Mouse (Mus musculus): ENCODE data around the gene Kctd20. TPM values are rescaled to one million over a fixed set of nuclear protein-coding genes. Genes with fewer than 3 reads are reported as not detected.

The Kctd20 gene
- polyA plus RNA-seq, 1 experiment from 2014 or later = 54.5 TPM

DNA sequence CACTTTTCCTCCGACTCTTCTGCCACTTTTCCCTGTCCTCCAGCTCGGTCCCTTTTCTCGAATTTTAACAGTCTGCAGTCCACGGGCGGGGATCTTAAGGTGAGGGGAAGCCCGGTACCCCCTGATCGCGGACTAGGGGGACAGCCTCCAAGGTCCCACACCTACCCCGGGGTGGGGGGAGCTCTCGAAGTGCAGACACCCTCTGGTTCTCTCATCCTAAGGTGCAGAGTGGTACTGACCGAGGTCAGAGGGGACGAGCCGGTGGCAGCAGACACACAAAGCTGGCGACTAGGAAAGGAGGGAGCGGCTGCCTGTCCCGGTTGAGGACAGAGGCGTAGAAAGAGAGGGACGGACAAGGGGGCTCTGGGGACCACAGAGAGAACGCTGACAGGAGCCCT lies 55.5 kb downstream of the Kctd20 start:
- H3K27me3 ChIP-seq (ENCODE audit: insufficient read depth, low read length) = no peaks in the 10 kb centered on the region
- no peaks in the 10 kb centered on the region for H3K9me3 ChIP-seq (replicated peaks; ENCODE audit: low read length)
- peak overlapping the region; percentile 95 for H3K4me3 ChIP-seq (replicated peaks; ENCODE audit: low read depth, low read length)
- ATAC-seq (replicated peaks; ENCODE audit: low FRiP score, low read depth) (peak; percentile 30; the same call in 1 of the 2 replicates), DNase-seq (ENCODE audit: low spot score) (peak; percentile 21)
- peak overlapping the region; percentile 93 for H3K9ac ChIP-seq (ENCODE audit: low read depth, low read length)
- no peak for TF ChIP-seq CTCF (IDR thresholded peaks at IDR 0.05; ENCODE audit: low read depth)
- no peaks in the 10 kb centered on the region for H3K36me3 ChIP-seq (ENCODE audit: insufficient read depth, low read length)
- no peaks in the 10 kb centered on the region for H3K4me1 ChIP-seq (replicated peaks; ENCODE audit: insufficient read depth, low read length)
- WGBS = under 1% methylated on average over 19 of the region's 19 CpGs
- peak overlapping the region; percentile 92 for H3K4me2 ChIP-seq (ENCODE audit: low read length)
- H3K27ac ChIP-seq = peak overlapping the region; percentile 84

DNA sequence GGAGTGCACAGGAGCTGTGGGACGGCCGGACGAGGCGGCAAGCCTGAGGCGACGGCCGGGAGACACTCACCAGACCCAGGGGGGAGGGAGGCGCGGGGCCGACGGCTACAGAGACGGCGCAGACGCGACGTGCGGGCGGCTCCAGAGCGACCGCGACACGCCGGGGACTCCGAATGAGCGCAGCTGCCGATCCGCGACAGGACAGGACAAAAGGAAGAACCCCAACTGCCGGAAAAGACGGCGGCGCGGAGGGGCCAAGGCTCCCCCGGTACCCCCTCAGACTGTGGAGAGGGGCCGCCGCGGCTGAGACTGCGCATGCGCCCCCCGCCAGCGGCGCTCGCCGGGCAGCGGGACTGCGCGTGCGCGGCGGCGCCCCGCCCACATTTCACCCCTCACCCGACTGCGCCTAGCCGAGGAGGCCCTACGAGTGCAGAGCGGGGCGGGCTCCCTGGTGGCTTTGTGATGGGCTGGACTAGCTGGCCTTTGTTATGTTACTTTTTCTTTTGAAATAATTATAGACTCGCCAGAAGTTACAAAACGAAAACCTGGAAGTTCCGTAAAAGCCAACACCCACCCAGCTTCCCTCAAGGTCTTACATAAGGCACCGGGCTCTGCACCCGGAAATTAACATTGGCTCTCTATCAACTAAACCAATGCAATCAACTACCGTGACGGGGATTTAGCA lies 56.0 kb downstream of the Kctd20 start, which contains the start of gene Stk38:
TSS of gene Stk38 (minus strand) at position 355 of the 685 bp plus-strand sequence.
- no peaks in the 10 kb centered on the region for H3K36me3 ChIP-seq (ENCODE audit: insufficient read depth, low read length)
- H3K4me3 ChIP-seq (replicated peaks; ENCODE audit: low read depth, low read length) = peak within 1 kb of the TSS; percentile 95
- 0% methylated on average over 64 of the region's 65 CpGs for WGBS
- DNase-seq (ENCODE audit: low spot score) (peak; percentile 90), ATAC-seq (replicated peaks; ENCODE audit: low FRiP score, low read depth) (peak; percentile 90)
- H3K4me1 ChIP-seq (replicated peaks; ENCODE audit: insufficient read depth, low read length) = no peaks in the 10 kb centered on the region
- H3K9ac ChIP-seq (ENCODE audit: low read depth, low read length) = peak within 1 kb of the TSS; percentile 93
- peak within 1 kb of the TSS; percentile 92 for H3K4me2 ChIP-seq (ENCODE audit: low read length)
- no peaks in the 10 kb centered on the region for H3K9me3 ChIP-seq (replicated peaks; ENCODE audit: low read length)
- no peak for TF ChIP-seq CTCF (IDR thresholded peaks at IDR 0.05; ENCODE audit: low read depth)
- H3K27ac ChIP-seq = peak within 1 kb of the TSS; percentile 84
- no peaks in the 10 kb centered on the region for H3K27me3 ChIP-seq (ENCODE audit: insufficient read depth, low read length)

DNA sequence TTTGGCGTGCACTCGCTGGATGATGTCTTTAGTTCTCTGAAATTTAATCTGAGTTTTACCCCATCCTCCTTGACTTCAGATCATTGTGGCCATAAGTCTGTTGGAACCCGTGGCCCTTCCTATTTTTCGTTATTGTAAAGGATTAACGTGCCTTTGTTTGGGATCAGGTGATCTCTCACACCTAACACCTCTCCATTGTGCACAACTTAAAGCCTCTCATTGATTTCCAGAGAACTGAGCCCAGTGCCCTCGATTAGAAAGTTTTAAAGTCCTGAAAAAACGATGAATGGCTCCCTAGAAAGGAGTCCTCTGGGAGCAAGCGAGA lies 56.5 kb downstream of the Kctd20 start:
- ATAC-seq (replicated peaks; ENCODE audit: low FRiP score, low read depth) (no peak), DNase-seq (ENCODE audit: low spot score) (no peak)
- H3K4me2 ChIP-seq (ENCODE audit: low read length) = peak overlapping the region; percentile 92
- H3K9me3 ChIP-seq (replicated peaks; ENCODE audit: low read length) = no peaks in the 10 kb centered on the region
- no peaks in the 10 kb centered on the region for H3K36me3 ChIP-seq (ENCODE audit: insufficient read depth, low read length)
- TF ChIP-seq CTCF (IDR thresholded peaks at IDR 0.05; ENCODE audit: low read depth) = no peak
- no peaks in the 10 kb centered on the region for H3K4me1 ChIP-seq (replicated peaks; ENCODE audit: insufficient read depth, low read length)
- H3K9ac ChIP-seq (ENCODE audit: low read depth, low read length) = peak overlapping the region; percentile 93; the same call in 1 of the 2 replicates
- H3K4me3 ChIP-seq (replicated peaks; ENCODE audit: low read depth, low read length) = peak overlapping the region; percentile 95
- H3K27ac ChIP-seq = peak overlapping the region; percentile 84
- WGBS = 14% methylated on average over 8 of the region's 8 CpGs
- no peaks in the 10 kb centered on the region for H3K27me3 ChIP-seq (ENCODE audit: insufficient read depth, low read length)

DNA sequence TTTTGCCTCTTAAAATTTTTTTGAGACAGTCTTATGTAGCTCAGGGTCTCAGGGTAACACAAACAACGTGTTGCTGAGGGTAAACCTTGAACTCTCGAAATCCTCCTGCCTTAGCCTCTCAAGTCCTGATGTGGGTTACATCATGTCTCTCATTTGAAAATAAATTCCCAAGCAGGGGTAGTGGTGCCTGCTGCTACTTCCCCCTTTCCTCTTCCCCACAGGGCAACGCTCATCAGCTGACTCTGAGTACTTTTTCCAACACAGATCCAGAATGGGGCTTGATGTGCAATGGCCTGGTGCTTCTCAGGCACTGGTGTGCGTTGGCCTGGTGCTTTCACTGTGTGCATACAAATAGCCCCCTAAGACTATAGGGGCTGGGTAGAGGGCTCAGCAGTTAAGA lies 57.4 kb downstream of the Kctd20 start:
- no peak for TF ChIP-seq CTCF (IDR thresholded peaks at IDR 0.05; ENCODE audit: low read depth)
- no peak for ATAC-seq (replicated peaks; ENCODE audit: low FRiP score, low read depth)
- H3K27me3 ChIP-seq (ENCODE audit: insufficient read depth, low read length) = no peaks in the 10 kb centered on the region
- H3K9me3 ChIP-seq (replicated peaks; ENCODE audit: low read length) = no peaks in the 10 kb centered on the region
- no peak overlapping the region for H3K27ac ChIP-seq
- H3K4me3 ChIP-seq (replicated peaks; ENCODE audit: low read depth, low read length) = no peak overlapping the region
- no peak overlapping the region for H3K4me2 ChIP-seq (ENCODE audit: low read length)
- no peaks in the 10 kb centered on the region for H3K4me1 ChIP-seq (replicated peaks; ENCODE audit: insufficient read depth, low read length)
- no peaks in the 10 kb centered on the region for H3K36me3 ChIP-seq (ENCODE audit: insufficient read depth, low read length)
- WGBS = 85% methylated on average over 4 of the region's 4 CpGs
- DNase-seq (ENCODE audit: low spot score) = no peak
- H3K9ac ChIP-seq (ENCODE audit: low read depth, low read length) = no peak overlapping the region

DNA sequence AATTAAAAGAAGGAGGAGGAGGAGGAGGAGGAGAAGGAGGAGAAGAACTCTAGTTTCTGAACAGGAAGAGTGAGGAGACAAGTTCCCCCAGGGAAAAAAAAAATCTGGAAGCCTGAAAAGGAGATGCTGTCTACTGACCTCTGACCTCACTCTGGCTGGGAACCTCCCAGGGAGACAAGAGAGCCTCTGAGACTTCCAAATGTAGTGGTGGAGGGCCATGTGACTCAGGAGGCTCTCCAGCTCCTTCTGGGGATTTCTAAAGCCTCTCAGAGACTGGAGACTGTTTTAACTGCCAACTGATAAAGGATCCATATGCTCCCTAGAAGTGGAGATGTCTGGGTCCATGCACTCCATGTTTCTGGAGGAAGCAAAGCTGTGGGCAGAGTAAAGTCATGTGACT lies 62.5 kb downstream of the Kctd20 start:
- TF ChIP-seq CTCF (IDR thresholded peaks at IDR 0.05; ENCODE audit: low read depth) = no peak
- Histone ChIP-seq H3K36me3 (ENCODE audit: insufficient read depth, low read length) (no peaks in the 10 kb centered on the region), H3K9ac (ENCODE audit: low read depth, low read length) (no peak overlapping the region), H3K27ac (0 out of 2 replicates have a peak overlapping the region, but pooled peaks have one; percentile 36), H3K9me3 (replicated peaks; ENCODE audit: low read length) (no peaks in the 10 kb centered on the region), H3K4me2 (ENCODE audit: low read length) (no peak overlapping the region), H3K27me3 (ENCODE audit: insufficient read depth, low read length) (no peaks in the 10 kb centered on the region), H3K4me1 (replicated peaks; ENCODE audit: insufficient read depth, low read length) (no peaks in the 10 kb centered on the region), H3K4me3 (replicated peaks; ENCODE audit: low read depth, low read length) (no peak overlapping the region)
- DNase-seq (ENCODE audit: low spot score) (peak; percentile 70), ATAC-seq (replicated peaks; ENCODE audit: low FRiP score, low read depth) (no peak; the same call in 1 of the 2 replicates)

DNA sequence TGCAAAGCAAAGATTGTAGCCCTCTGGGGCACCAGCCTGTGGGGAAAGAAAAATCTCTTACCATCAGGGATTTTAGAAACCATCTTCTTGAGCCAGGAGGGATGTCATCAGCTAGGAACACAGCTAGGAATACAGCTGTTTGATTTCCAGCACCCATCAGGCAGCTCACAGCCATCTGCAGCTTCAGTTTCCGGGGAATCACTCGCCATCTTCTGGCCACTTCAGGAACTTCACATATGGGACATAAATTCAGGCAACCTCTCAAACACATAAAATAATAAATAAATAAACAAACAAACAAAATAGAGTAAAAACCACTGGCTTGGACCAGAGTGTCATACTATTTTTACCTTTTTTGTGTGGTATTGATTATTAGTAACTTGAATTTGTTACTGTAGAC lies 63.9 kb downstream of the Kctd20 start:
- H3K36me3 ChIP-seq (ENCODE audit: insufficient read depth, low read length) = no peaks in the 10 kb centered on the region
- no peak overlapping the region for H3K4me3 ChIP-seq (replicated peaks; ENCODE audit: low read depth, low read length)
- WGBS = 22% methylated on average over 2 of the region's 2 CpGs
- DNase-seq (ENCODE audit: low spot score) (peak; percentile 77), ATAC-seq (replicated peaks; ENCODE audit: low FRiP score, low read depth) (no peak)
- no peaks in the 10 kb centered on the region for H3K9me3 ChIP-seq (replicated peaks; ENCODE audit: low read length)
- no peaks in the 10 kb centered on the region for H3K4me1 ChIP-seq (replicated peaks; ENCODE audit: insufficient read depth, low read length)
- no peaks in the 10 kb centered on the region for H3K27me3 ChIP-seq (ENCODE audit: insufficient read depth, low read length)
- no peak overlapping the region for H3K9ac ChIP-seq (ENCODE audit: low read depth, low read length)
- no peak overlapping the region for H3K27ac ChIP-seq
- no peak overlapping the region for H3K4me2 ChIP-seq (ENCODE audit: low read length)
- peak; percentile 73 for TF ChIP-seq CTCF (IDR thresholded peaks at IDR 0.05; ENCODE audit: low read depth)

DNA sequence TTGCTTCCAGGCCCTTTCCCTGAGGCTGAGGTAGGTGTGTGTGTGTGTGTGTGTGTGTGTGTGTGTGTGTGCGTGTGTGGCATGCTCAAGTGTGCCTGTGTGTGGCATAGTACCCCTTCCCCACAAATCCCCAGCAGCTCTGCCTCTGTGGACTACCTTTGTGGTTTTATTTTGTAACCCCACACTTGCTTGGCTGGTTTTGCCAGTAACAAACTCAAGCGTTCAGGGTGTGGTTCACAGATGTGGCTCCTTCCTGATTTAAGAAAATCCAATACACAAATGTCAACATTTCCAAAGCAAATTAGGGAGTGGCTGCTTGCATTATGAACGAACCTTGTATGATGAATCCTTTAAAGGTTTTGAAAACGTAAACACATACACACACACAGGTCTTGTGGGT lies 65.0 kb downstream of the Kctd20 start:
- no peak for DNase-seq (ENCODE audit: low spot score)
- no peak for ATAC-seq (replicated peaks; ENCODE audit: low FRiP score, low read depth)
- no peak overlapping the region for H3K4me2 ChIP-seq (ENCODE audit: low read length)
- no peak overlapping the region for H3K4me3 ChIP-seq (replicated peaks; ENCODE audit: low read depth, low read length)
- H3K27me3 ChIP-seq (ENCODE audit: insufficient read depth, low read length) = no peaks in the 10 kb centered on the region
- H3K4me1 ChIP-seq (replicated peaks; ENCODE audit: insufficient read depth, low read length) = no peaks in the 10 kb centered on the region
- 85% methylated on average over 4 of the region's 4 CpGs for WGBS
- H3K36me3 ChIP-seq (ENCODE audit: insufficient read depth, low read length) = no peaks in the 10 kb centered on the region
- no peak overlapping the region for H3K27ac ChIP-seq
- H3K9ac ChIP-seq (ENCODE audit: low read depth, low read length) = no peak overlapping the region
- no peaks in the 10 kb centered on the region for H3K9me3 ChIP-seq (replicated peaks; ENCODE audit: low read length)
- no peak for TF ChIP-seq CTCF (IDR thresholded peaks at IDR 0.05; ENCODE audit: low read depth)
